Mouse (Mus musculus): ENCODE results near the gene Gm30083.

DNA sequence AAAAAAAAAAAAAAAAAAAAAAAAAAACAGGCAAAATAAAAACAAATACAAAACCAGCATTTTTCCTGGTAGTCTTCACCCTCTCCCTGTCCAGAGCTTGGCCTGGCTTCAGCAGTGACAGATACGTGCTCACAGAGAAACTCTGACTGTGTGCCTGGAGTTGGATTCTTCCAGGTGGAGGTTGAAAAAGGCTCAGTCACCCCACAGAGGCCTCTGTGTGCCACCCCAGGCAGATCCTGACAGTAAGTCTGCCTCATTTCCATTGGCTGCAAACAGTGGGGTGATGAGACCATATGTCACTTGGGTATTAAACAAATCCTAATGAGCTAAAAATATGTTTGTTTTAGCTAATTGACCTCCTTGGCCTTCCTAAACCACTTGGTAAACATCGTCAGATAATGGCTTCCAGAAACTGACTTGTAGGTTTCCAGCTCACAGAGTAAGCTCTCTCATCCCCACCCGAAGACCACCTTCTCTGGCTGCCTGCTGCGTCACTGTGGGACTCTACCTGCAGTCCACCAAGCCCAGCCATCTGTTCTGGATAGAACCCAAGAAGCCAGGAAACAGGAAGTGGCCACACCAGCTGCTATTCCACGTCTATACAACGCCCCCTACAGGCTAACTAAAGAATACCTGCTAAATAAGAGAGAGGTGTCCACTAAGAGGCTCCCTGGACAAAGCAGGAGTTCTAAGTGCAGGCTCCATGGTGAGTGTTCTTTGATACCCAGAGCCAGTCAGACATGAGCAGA lies 62.6 kb downstream of the Gm30083 start:
- TF ChIP-seq CTCF (IDR thresholded peaks at IDR 0.05; ENCODE audit: control insufficient read depth, insufficient read depth, low read length) (no peak), POLR2A (IDR thresholded peaks at IDR 0.05; ENCODE audit: borderline replicate concordance, control insufficient read depth, low read depth, low read length) (no peak)
